Mouse (Mus musculus) bone marrow, adult 2 months (tissue): ENCODE data around the gene Rtn3.
"Not testable (repeated sequence)": the region's sequence is repeated elsewhere in the genome, so short reads cannot be mapped to it uniquely, and the experiment has no call there.

Source experiments
- CTCF ChIP-seq: fragments of 200-500 bp; IDR thresholded peaks from 2 replicates; pipeline ENCODE4 v1.5.1; 2011; ENCODE audit warnings: low read length, control low read depth; ENCODE audit not compliant: control insufficient read depth, insufficient read depth
- POLR2A ChIP-seq: fragments of 200-500 bp; IDR thresholded peaks from 2 replicates; pipeline ENCODE4 v1.6.1; 2011; ENCODE audit warnings: low read depth, mild to moderate bottlenecking, control low read depth, low read length, borderline replicate concordance; ENCODE audit not compliant: control insufficient read depth

DNA sequence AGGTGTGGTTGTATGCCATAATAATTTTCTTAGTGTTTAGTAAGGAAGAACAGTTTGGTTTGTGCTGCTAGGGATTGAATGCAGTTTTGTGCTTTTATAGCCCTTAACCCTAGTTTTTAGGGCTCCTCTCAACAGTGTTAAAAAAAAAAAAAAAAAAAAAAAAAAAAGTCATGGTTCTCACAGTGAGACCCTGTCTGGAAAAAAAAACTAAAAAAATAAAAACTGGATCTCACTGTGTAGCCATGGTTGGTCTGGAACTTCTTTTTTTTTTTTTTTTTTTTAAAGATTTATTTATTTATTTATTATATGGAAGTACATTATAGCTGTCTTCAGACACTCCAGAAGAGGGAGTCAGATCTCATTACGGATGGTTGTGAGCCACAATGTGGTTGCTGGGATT lies 13.0 kb upstream of the Rtn3 start:
- TF ChIP-seq POLR2A, CTCF: not testable (repeated sequence)
